Mouse (Mus musculus): Measurements from ENCODE around the gene Glb1l.

The Glb1l gene

DNA sequence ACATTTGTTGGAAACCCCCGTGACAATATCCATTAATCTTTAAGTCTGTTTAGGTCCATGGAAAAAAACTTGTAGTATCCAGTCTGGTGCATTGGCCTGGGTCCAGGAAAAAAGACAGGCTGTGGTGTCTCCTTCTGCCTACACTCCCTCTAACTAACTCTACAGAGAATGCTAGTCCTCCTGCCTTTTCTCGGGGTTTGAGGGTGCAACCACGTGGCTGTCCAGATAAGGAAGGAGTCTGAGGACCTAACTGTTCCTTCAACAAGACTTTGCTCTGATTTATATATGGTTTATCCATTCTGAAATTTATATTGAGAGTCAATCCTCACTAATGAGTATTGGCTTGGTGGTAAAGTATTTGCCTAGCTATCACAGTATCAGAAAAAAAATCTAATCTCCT, 54.8 kb downstream of the Glb1l start:
- DNase-seq (ENCODE audit: extremely low read depth, low read depth, low spot score) = no peak

- DNase-seq (ENCODE audit: extremely low read depth, low read depth, low spot score) = no peak
Measured at GRCm38 (mm10) chr1:75148727-75149126, 61.9 kb downstream of the Glb1l start.

Measured in fat pad, adult 2 months (tissue).